Mouse (Mus musculus) bone marrow macrophage, adult 2 months (primary cell): ENCODE measurements around the gene Aprt.
A peak's percentile ranks its signal among the peaks of the same experiment; 100 is the strongest.

Experiments
- CTCF ChIP-seq: IDR thresholded peaks from 2 replicates; pipeline ENCODE4 v1.5.1; 2012; ENCODE audit warnings: low read depth, mild to moderate bottlenecking, low read length, moderate library complexity
- POLR2A ChIP-seq: IDR thresholded peaks from 2 replicates; pipeline ENCODE4 v1.6.1; 2012; ENCODE audit warnings: mild to moderate bottlenecking, low read depth, low read length, borderline replicate concordance

GRCm38 (mm10) chr8:122551265-122552051 lies 25.3 kb downstream of the Aprt start, which contains the start of gene Piezo1:
- TF ChIP-seq CTCF (peak; percentile 98), POLR2A (peak; percentile 79; the same call in 1 of the 2 replicates)
